Mouse (Mus musculus): ENCODE results near the gene Stk36.

Stk36 gene

DNA sequence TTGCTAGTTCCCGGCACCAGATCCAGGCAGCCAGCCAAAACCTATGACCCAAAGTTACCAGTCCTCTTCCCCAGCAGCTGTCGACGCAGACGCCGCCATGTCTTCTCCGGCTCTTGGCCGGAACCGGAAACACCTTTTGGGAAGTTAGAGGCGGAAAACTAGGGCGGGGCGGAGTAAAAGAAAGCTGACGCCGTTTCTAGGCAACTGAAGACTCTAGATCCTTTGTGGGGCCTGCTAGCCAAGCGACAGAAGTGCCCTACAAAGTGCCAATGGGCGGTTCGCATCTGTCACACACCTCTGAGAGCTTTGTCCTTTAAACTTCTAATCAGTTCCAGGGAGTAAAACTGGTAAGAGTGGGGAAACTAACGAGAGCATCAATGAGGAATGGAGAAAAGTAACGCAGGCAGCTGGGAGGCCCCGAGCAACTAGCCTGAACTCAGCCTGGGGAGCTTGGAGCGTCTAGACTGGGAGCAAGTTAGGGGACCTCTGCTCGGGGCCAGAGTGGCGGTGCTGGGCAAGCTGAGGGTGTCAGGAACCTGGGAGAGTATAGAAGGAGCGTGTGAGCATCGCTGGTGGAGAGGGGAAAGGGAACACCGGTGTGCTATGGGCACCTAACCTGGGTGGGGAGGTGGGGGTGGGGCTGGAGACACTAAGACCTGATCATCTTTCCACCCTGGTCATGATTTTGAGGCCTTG lies at the start of gene Stk36, which contains the start of gene Rnf25:
Gene Stk36 (plus strand): TSS at position 179 of the 696 bp plus-strand sequence.
Gene Rnf25 (minus strand): TSS at position 131 of the 696 bp plus-strand sequence.
- peak; percentile 90 for DNase-seq (ENCODE audit: low read depth, low spot score)

DNA sequence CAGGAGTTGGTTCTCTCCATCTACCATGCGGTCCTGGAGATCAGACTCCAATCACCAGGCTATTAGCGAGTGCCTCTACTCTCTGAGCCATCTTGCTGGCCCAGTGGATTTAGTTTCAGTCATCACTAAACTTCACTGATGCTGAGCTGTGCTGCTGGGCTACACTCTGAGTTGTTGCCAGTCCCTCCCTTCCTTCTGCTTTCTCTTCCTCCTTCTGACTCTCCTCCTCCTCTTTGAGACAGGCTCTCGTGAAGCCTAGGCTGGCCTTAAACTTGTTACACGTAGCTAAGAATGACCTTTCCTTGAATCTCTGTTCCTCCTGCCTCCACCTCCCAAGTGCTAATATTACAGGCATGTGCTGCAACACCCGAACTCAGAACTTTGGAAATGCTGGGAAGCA lies 42.2 kb upstream of the Stk36 start:
- no peak for DNase-seq (ENCODE audit: low read depth, low spot score)

DNA sequence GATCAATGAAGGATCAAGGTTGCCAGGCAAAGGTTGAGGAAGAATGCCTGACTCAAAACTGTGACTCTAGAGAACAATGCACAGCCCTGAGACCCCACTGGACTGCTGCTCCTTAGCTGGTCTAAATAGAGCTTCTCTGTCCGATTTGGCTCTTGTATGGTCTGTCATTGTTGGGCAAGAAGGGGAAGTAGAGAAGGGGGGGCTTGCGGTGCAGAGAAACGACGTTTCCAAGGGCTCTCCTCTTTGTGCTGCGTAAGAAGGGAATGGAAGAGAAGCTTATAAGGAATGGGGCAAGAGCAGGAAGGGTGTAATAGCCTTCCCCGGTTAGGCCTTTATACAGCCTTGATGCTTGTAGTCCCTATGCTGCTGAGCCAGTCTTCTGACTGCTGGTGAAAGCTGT lies 35.4 kb upstream of the Stk36 start:
- DNase-seq (ENCODE audit: low read depth, low spot score): no peak

DNA sequence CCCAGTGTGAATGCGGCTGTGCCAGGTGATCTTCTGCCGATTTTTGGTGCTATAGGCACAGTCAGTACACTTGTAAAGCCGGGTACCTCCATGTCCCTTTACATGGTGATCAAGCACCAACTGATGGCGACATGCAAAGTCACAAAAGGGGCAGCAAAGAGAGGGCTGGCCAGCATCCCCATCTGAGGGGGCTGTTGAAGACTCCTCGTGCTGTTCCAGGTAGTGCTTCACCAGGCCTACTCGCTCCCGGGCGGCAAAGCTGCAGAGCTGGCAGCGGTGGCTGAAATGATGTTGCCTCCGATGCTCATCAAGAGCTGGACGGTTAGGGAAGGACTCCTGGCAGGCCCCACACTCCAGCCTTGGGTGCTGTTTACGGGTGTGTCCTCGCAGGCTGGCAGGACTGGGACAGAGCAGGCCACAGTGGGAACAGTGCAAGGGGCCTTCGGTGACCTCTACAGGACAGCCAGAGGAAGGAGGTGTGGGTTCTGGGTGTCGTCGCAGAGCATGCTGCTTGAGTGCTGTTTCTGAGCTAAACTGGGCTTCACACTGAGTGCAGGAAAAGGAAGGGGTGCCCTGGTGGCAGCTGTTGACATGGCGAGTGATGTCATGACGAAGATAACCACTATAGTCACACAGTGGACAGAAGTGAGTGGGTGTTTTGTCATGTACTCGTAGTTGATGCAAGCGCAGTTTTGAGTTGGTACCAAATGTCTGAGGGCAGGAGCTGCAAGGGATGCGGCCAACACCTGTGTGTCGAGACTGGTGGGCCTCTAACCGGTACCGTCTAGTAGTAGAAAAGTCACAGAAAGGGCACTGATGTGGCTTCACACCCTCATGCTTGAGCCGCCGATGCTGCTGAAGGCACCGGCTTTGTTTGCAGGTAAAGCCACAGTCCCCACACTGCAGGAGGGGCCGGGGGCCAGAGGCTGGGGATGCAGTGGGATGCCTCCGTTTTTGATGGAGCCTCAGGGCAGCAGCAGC lies 31.2 kb upstream of the Stk36 start:
- DNase-seq (ENCODE audit: low read depth, low spot score): no peak

DNA sequence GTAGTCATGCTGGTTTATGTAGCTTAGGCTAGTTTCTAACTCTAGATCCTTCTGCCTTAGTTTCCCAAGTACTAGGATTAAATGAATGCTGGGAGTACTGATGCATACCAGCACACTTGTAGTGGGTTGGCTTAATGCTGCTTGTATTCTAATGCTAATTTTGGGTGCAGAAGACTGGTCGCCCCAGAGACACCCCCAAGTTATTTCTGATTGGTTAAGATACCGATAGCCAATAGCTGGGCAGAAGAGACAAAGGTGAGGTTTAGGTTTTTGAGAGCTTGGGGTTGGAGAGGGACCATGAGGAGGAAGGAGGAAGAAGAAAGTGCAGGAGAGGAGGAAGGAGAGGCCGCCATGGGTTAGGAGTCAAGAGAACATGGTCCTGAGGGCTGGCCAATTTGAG lies 18.6 kb upstream of the Stk36 start:
- no peak for DNase-seq (ENCODE audit: low read depth, low spot score)

GRCm38 (mm10) chr1:74584616-74585398 lies 16.4 kb upstream of the Stk36 start:
- DNase-seq (ENCODE audit: low read depth, low spot score): no peak

GRCm38 (mm10) chr1:74587233-74587772 lies 13.9 kb upstream of the Stk36 start:
- DNase-seq (ENCODE audit: low read depth, low spot score): peak; percentile 72

GRCm38 (mm10) chr1:74587773-74588445 lies 13.3 kb upstream of the Stk36 start, which contains the start of the genes Zfp142 and Bcs1l:
Gene Zfp142 (minus strand): TSS chr1:74588246.
Gene Bcs1l (plus strand): TSS chr1:74588289.
- DNase-seq (ENCODE audit: low read depth, low spot score): peak; percentile 100

GRCm38 (mm10) chr1:74594434-74594833 lies 6.8 kb upstream of the Stk36 start:
- DNase-seq (ENCODE audit: low read depth, low spot score): no peak

DNA sequence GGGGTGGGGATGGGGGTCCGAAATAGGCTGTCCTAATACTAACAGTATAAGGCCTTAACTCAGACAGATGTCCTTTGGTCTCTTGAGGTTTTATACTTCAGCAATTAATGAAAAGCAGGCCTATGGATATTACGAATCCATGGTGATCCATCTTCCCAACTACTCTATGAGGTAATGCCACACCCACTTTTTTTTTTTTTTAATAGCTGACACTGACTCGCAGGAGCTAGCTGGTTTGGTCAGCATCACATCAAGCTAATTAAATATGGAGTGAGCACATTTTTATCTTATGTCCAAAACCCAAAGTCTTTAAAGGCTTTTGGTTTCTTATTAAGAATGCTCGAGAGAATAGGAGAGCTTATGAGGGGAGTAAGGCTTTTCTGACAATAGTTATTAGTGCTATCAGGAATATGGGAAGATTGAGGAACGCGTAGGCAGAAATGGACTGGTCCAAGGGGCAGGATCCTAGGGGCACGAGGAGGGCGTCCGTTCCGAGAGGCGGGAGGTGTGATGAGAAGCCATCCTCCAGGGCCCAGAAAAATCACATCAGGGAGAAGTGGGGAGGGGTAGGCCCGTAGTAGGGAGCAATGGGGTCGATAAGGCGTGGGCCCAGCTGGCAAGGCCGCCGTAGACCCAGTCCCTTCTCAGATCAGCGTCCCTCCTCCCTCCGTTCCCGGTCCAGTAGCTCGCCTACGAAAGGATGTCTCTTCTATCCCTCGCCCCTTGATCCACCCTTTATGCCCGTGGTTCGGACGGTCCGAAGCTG lies 561 bp upstream of the Stk36 start:
- no peak for DNase-seq (ENCODE audit: low read depth, low spot score)

- DNase-seq (ENCODE audit: low read depth, low spot score): no peak
Measured at GRCm38 (mm10) chr1:74624183-74624582, 22.9 kb downstream of the Stk36 start.

DNA sequence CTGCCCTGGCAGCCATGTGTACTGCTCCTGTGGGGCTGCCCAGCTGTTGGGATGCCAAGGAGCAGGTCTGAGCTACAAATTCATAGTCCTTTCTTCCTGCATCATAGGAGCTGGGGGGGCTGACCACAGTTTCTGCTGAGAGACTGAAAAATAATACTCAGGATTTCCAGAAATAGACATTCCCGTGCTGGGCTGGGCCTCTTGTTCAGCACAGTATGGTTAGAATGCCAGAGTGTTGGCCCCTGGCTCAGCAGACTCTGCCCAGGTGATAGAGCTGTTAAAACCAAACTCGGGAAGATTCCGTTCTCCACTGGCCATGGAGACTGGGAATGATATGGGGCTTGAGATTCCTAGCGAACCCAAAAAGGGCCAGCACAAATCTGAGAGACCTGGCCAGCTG lies 24.8 kb downstream of the Stk36 start:
- no peak for DNase-seq (ENCODE audit: low read depth, low spot score)

DNA sequence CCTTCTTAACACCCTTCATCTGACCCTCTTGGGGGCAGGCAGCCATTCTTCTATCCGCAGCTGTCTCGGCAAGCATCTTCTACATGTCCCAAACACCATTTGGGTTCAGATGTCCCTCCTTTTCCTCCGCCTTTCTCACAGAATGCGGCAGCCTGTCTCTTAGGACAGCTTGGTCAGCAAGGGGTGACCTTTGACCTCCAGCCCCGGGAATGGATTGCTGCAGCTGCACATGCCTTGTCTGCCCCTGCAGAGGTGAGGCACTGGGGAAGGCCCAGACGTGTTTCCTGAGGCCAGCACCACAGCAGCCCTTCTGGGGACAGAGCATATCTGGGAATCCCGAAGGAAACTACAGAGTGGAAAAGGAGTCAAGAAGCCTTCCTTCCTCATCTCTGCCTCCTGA lies 26.8 kb downstream of the Stk36 start:
- DNase-seq (ENCODE audit: low read depth, low spot score): no peak

DNA sequence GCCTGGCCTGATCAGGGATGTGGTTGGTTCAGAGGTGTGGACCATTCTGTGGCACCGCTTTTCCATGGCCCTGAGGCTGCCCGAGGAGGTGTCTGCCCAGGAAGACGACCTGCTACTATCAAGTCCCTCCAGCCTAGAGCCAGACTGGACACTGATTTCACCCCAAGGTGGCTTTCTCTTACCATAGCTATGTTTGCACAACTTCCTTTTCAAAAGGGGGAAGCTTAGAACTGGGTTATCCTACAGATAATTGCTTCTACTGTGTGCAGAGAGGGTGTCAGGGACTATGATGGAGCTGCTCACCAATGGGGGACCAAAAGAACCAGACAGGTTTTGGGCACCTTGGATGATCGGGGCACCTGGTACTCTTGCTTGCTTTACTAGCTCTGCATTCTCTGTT lies 31.5 kb downstream of the Stk36 start:
- no peak for DNase-seq (ENCODE audit: low read depth, low spot score)

DNA sequence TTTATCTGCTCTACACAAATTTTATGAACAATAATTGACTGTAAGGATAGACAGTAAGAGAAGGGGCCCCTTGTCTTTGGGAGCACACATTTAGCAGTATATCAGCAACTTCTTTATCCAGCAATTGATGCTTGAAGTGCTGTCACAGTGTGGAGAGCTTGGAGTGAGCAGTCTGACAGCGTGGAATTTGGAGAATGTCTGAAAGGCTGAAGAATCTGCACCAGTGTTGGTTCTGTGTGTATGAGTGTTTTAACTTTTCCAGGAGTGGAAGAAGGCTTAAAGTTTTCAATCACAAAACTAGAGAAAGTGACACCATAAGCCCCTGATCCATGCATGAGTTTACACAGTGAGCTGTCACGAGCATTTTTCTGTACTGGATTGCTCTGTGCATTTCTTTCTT lies 42.3 kb downstream of the Stk36 start:
- DNase-seq (ENCODE audit: low read depth, low spot score): no peak

DNA sequence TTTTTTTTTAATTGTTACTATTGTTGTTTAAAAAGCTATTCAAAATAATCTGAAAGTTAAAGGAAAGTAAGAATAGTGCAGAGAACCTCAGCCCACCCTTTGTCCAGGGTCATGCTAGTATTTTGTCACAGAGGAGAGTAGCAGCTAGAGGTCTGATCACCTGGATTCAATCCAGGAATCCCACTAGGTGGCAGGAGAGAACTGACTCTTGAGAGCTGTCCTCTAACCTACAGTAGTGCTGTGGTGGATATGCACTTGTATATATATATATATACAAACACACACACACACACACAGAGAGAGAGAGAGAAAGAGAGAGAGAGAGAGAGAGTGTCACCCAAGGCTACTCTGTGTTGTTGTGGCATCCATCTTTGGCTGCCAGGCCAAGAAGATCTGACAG lies 42.7 kb downstream of the Stk36 start:
- DNase-seq (ENCODE audit: low read depth, low spot score): no peak

DNA sequence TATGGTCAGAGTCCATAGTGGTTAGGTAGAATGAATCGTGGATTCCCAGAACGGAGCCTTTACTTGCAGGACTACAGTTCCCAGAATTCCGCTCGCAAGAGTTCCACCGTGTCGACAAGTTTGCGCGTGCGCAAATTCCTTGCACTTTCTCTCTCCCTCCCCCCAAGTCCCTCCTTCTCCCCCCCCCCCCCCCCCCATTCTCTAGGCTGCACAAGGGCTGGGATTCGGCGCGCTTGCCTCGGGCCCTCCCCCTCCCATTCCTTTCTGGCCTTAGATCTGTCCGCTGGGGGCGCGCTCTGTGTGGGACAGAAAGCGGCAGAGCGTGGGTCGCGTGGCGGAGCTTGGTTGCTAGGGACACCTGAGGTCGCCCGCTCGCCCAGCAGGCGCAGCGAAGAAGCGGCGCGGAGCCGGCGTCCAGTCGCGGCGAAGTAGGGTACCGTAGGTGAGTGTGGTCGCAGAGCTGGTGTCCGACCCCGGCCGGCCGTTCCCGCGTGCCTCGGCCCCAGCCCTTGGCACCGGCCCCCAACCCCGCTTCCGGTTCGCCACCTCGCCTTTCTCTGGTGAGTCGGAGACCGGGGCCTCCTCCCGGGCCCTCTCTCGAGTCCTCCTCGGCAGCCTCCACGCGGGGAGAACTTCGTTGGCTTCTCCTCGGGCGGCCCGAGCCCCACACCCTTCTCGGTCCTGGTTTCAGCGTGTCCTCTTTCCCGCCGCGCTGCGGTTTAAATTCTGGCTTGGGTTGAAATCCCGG lies 60.4 kb downstream of the Stk36 start, which contains the start of gene Ttll4:
Gene Ttll4 (plus strand): TSS at position 298 of the 748 bp plus-strand sequence.
- DNase-seq (ENCODE audit: low read depth, low spot score): peak; percentile 98

DNA sequence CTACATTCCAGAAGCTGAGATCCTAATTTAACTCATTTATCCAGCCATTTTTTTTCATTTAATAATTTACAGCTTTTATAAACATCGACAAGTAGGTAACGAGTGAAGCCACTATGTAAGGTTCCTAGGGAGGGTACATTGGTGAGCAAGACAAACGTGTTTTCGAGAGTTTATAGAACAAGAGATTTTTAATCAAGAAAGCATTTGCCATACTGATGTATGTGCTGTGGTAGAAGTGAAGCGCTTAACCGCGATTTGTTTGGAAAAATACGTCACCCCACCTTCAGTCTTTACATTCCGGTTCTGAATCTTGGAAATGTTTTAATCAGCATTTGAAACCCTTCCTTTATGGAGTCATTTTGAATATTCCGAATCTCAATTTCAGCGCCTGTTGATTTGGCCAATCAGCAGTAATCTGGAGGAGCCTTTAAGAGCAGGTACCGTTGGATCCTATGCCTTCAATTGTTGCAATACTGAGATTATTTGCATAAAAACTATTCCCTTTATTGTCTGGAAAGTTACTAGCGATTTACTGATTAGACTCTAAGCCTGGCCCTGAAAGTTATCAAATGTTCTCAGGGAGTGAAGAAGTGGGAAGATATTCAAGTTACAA lies 61.1 kb downstream of the Stk36 start:
- no peak for DNase-seq (ENCODE audit: low read depth, low spot score)

DNA sequence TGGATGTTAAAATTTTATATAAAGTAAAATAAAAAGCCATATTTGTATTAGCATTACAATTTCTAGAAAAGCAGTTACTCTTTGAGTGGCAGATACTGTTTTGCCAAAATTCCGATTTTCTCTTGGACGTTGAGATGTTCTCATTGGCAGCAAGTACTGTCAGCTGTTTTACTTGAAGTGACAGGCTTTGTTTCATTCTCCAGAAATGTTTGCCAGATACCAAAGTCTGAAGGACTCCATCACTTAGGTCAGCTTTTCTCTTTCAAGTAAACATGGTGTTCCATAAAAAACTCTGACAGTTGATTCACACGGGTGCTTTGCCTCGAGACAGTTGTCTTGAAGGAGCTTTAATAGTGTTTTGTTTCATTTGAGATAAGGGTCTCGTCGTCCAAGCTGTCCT lies 63.9 kb downstream of the Stk36 start:
- DNase-seq (ENCODE audit: low read depth, low spot score): no peak

Data from telencephalon, adult 2 months (tissue).